Mouse (Mus musculus): ENCODE measurements at regions not wholly inside any gene's neighbourhood (a gene's known extent, or its start where the extent isn't known, plus 50 kb on each side); places are given as distances from the start of the nearest gene placed in this dataset.

DNA sequence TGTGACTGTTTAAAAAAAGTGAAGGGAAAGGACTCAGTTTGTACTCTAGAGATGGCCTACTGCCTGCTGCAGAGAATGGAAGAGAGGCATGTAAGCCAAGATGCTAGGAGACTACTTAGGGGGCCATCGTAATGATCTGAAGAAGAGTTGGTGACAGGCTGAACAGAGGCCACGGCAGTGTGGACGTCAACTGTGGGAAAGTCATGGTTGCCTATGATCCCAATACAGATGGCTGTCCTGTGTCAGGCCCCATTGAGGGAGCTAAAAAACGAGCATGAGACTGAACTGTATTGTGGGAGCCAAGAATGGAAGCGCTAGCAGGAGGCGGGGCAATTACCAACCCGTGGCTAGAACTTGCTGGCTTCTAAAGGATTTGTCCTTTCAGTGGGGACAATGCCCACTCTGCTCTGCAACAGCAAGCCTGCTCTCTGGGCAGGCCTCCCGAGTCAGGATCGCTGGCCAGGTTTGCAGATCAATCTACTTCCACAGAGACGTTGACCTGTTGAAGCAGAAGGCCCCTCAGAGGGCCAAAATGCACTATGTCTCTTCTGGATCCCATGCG is 530.5 kb upstream of the Cdh5 start:
- TF ChIP-seq CTCF (IDR thresholded peaks at IDR 0.05; ENCODE audit: control insufficient read depth, insufficient read depth, low read length) (no peak), POLR2A (IDR thresholded peaks at IDR 0.05; ENCODE audit: borderline replicate concordance, control insufficient read depth, low read depth, low read length) (no peak)

All from bone marrow, adult 2 months (tissue).